In the genomic region with DNA sequence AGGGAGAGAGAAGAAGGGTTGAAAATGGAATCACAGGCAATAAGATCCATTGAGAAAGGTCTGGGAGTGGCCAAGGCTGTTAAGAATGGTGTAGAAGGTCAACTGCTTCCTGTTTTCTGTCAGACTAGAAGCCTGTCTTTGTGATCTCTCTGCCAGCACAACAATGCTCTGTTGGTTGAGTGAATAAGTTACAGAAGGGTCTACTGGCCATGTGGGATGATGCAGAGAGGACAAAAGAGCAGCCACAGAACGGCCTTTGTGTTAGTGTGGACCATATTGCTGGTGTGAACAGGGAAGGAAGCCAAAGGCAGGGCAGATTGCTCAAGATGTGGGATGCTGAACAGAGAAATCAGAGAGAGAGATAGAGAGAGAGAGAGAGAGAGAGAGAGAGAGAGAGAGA, we compare ENCODE assay signal across 8 mouse cellular contexts. TPM values are rescaled to one million over a fixed set of nuclear protein-coding genes. Genes with fewer than 3 reads are reported as not detected.
DNase-seq lines count a peak whose midpoint lies in the region; ATAC-seq lines count a peak whose summit lies in the region.

No protein-coding gene starts in this region.

- no peak overlapping the region for H3K4me2 ChIP-seq in heart, embryonic 14.5 days (ENCODE audit: low read length)
- no peak overlapping the region for H3K4me2 ChIP-seq in lung, embryonic 15.5 days
- no peak overlapping the region for H3K4me2 ChIP-seq in intestine, embryonic 15.5 days (replicated peaks)
- no peak overlapping the region for H3K4me2 ChIP-seq in stomach, embryonic 15.5 days

- H3K4me1 ChIP-seq in heart, embryonic 14.5 days (ENCODE audit: control insufficient read depth in 2 of 2, insufficient read depth in 2 of 2, low read length in 2 of 2), result no peaks in the 10 kb centered on the region
- H3K4me1 ChIP-seq in lung, embryonic 15.5 days, result peaks cover 5% of the 10 kb centered on the region; the same call in 1 of the 2 replicates
- 0 out of 2 replicates have a peak, but pooled peaks cover 4% of the 10 kb centered on the region for H3K4me1 ChIP-seq in intestine, embryonic 15.5 days (replicated peaks)
- H3K4me1 ChIP-seq in stomach, embryonic 15.5 days, result no peaks in the 10 kb centered on the region

- H3K4me3 ChIP-seq in heart, embryonic 14.5 days (ENCODE audit: control insufficient read depth in 1 of 2, insufficient read depth in 1 of 2, low read depth in 1 of 2, low read length in 2 of 2), result no peak overlapping the region
- H3K4me3 ChIP-seq in lung, embryonic 15.5 days, result no peak overlapping the region
- no peak overlapping the region for H3K4me3 ChIP-seq in intestine, embryonic 15.5 days (replicated peaks)
- no peak overlapping the region for H3K4me3 ChIP-seq in stomach, embryonic 15.5 days (replicated peaks)

- no peak for ATAC-seq in heart, embryonic 14.5 days (ENCODE audit: insufficient number of reproducible peaks, insufficient read depth, low FRiP score, low read depth)
- no peak for ATAC-seq in lung, embryonic 15.5 days (ENCODE audit: borderline replicate concordance, extremely low read depth, low FRiP score, low TSS enrichment)
- 0 out of 2 replicates have a peak, but pooled peaks have one; percentile 11 for ATAC-seq in intestine, embryonic 15.5 days
- ATAC-seq in stomach, embryonic 15.5 days (ENCODE audit: insufficient read depth, low FRiP score, low read depth), result no peak

- no peak for DNase-seq in heart, postnatal 4 days
- no peak for DNase-seq in lung, postnatal 36 days
- DNase-seq in frontal cortex, postnatal 25 days (ENCODE audit: low spot score in 2 of 2), result no peak
- no peak for DNase-seq in right cerebral cortex, postnatal 36 days (ENCODE audit: low spot score in 2 of 2)

- H3K36me3 ChIP-seq in heart, embryonic 14.5 days (ENCODE audit: control insufficient read depth, insufficient read depth, low read length), result no peaks in the 10 kb centered on the region
- no peaks in the 10 kb centered on the region for H3K36me3 ChIP-seq in lung, embryonic 15.5 days
- no peaks in the 10 kb centered on the region for H3K36me3 ChIP-seq in intestine, embryonic 15.5 days
- H3K36me3 ChIP-seq in stomach, embryonic 15.5 days, result no peaks in the 10 kb centered on the region

- no peaks in the 10 kb centered on the region for H3K27me3 ChIP-seq in heart, embryonic 14.5 days (ENCODE audit: control insufficient read depth, insufficient read depth, low read length)
- H3K27me3 ChIP-seq in lung, embryonic 15.5 days, result no peaks in the 10 kb centered on the region
- H3K27me3 ChIP-seq in intestine, embryonic 15.5 days (replicated peaks), result no peaks in the 10 kb centered on the region
- H3K27me3 ChIP-seq in stomach, embryonic 15.5 days (replicated peaks), result no peaks in the 10 kb centered on the region

- 0 out of 2 replicates have a peak, but pooled peaks cover 2% of the 10 kb centered on the region for H3K9me3 ChIP-seq in heart, embryonic 14.5 days (ENCODE audit: control insufficient read depth, low read length)
- no peaks in the 10 kb centered on the region for H3K9me3 ChIP-seq in lung, embryonic 15.5 days
- no peaks in the 10 kb centered on the region for H3K9me3 ChIP-seq in intestine, embryonic 15.5 days
- H3K9me3 ChIP-seq in stomach, embryonic 15.5 days, result no peaks in the 10 kb centered on the region

- H3K27ac ChIP-seq in heart, embryonic 14.5 days (replicated peaks in 1 of 2; ENCODE audit: control insufficient read depth in 1 of 2, insufficient read depth in 1 of 2, low read depth in 2 of 2, low read length in 2 of 2), result 0 out of 4 replicates have a peak overlapping the region, but pooled peaks have one; percentile 22 to 50
- H3K27ac ChIP-seq in lung, embryonic 15.5 days, result peak overlapping the region; percentile 60; the same call in 1 of the 2 replicates
- H3K27ac ChIP-seq in intestine, embryonic 15.5 days, result 0 out of 2 replicates have a peak overlapping the region, but pooled peaks have one; percentile 27
- 0 out of 2 replicates have a peak overlapping the region, but pooled peaks have one; percentile 9 for H3K27ac ChIP-seq in stomach, embryonic 15.5 days

- H3K9ac ChIP-seq in heart, embryonic 14.5 days (ENCODE audit: low read length), result no peak overlapping the region
- H3K9ac ChIP-seq in lung, embryonic 15.5 days, result no peak overlapping the region
- H3K9ac ChIP-seq in intestine, embryonic 15.5 days, result no peak overlapping the region
- no peak overlapping the region for H3K9ac ChIP-seq in stomach, embryonic 15.5 days

- 78% methylated on average over 1 of the region's 1 CpGs for WGBS in heart, embryonic 14.5 days
- WGBS in lung, embryonic 15.5 days, result 67% methylated on average over 1 of the region's 1 CpGs
- 90% methylated on average over 1 of the region's 1 CpGs for WGBS in intestine, embryonic 15.5 days
- WGBS in stomach, embryonic 15.5 days, result 68% methylated on average over 1 of the region's 1 CpGs

RNA-seq across cellular contexts. Expression of gene Stard5, which starts 27.0 kb away (rescaled TPM):
- polyA plus RNA-seq in heart, embryonic 14.5 days (2014; fragmentation: Nextera tagmentation; extraction: Ambion mirVana), result 30.9 and 33.0 TPM in 2 replicates
- 10 to 100 TPM; 27.5 to 28.8 TPM for total RNA-seq in heart, postnatal 4 days (2021)
- 16.0 and 17.5 TPM in 2 replicates for polyA plus RNA-seq in lung, embryonic 15.5 days (2015; fragmentation: Nextera tagmentation; extraction: Ambion mirVana)
- 50.5 and 52.3 TPM in 2 replicates for polyA plus RNA-seq in intestine, embryonic 15.5 days (2015; fragmentation: Nextera tagmentation; extraction: Ambion mirVana)
- 25.8 and 29.8 TPM in 2 replicates for polyA plus RNA-seq in stomach, embryonic 15.5 days (2015; fragmentation: Nextera tagmentation; extraction: Ambion mirVana)

Comparison
In these comparisons a context has a peak if more than half of its experiments do, and no peak if none do; other contexts are left out.
1. H3K27ac ChIP-seq: peak in every context shown above with its lines; median percentile 60 in lung, embryonic 15.5 days; 36 in heart, embryonic 14.5 days; 27 in intestine, embryonic 15.5 days; 9 in stomach, embryonic 15.5 days.